Mouse (Mus musculus): ENCODE results near the gene Tnip2. TPM values are rescaled to one million over a fixed set of nuclear protein-coding genes. Genes with fewer than 3 reads are reported as not detected.

Gene Tnip2
- polyA plus RNA-seq, 1 experiment from 2014 or later = 3.6 TPM

DNA sequence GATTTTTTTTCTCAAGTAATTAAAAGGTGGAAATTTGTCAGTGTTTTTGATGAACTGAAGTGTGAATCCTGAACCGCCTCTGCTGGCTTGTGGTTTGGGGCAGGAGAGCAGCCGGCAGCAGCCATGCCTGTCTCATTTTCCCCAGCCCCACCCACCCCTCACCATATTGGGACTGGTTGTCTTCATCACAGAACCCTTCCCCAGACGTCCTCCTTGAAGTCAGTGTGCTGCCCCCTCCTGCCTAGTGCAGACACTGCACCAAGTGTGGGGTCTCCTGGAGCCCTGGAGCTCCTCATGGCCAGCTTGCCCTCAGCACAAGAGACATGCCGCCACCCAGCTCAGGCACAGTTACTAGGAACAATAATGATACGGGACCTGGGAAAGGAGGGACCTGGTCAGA is 24.7 kb upstream of the Tnip2 start:
- H3K4me1 ChIP-seq (ENCODE audit: control insufficient read depth, insufficient read depth, low read length) = no peaks in the 10 kb centered on the region
- no peaks in the 10 kb centered on the region for H3K36me3 ChIP-seq (ENCODE audit: control insufficient read depth, insufficient read depth, low read length)
- H3K4me2 ChIP-seq (ENCODE audit: low read length) = no peak overlapping the region
- H3K27ac ChIP-seq (ENCODE audit: low read depth, low read length) = no peak overlapping the region
- WGBS = 37% methylated on average over 5 of the region's 5 CpGs
- no peak overlapping the region for H3K9ac ChIP-seq (ENCODE audit: low read length)
- no peak for DNase-seq (ENCODE audit: low spot score)
- no peak overlapping the region for H3K4me3 ChIP-seq (ENCODE audit: low read depth, low read length)
- H3K27me3 ChIP-seq (replicated peaks; ENCODE audit: control insufficient read depth, insufficient read depth, low read length) = no peaks in the 10 kb centered on the region
- H3K9me3 ChIP-seq (replicated peaks; ENCODE audit: control insufficient read depth, low read length) = no peaks in the 10 kb centered on the region
- no peak for ATAC-seq

DNA sequence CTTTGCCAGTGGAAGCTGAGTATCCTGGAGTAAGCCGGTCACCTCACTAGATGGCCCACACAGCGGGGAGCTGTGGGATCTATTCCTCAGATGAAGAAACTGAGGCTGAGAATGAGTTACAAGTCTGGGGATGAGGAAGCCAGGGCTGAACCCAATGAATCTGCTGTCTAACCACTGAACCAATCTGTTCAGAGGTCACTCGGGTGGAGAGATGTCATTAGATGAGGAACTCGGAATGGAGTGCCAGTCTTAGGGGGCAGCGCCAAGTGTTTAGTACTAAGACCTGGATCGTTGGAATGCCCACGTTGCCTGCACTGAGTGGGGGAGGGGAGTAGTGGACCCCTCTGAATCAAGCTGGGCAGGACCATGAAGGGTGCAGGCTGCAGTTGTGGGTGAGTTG is 24.3 kb upstream of the Tnip2 start:
- no peak for ATAC-seq
- no peaks in the 10 kb centered on the region for H3K4me1 ChIP-seq (ENCODE audit: control insufficient read depth, insufficient read depth, low read length)
- H3K9ac ChIP-seq (ENCODE audit: low read length) = no peak overlapping the region
- H3K36me3 ChIP-seq (ENCODE audit: control insufficient read depth, insufficient read depth, low read length) = no peaks in the 10 kb centered on the region
- no peaks in the 10 kb centered on the region for H3K27me3 ChIP-seq (replicated peaks; ENCODE audit: control insufficient read depth, insufficient read depth, low read length)
- H3K9me3 ChIP-seq (replicated peaks; ENCODE audit: control insufficient read depth, low read length) = no peaks in the 10 kb centered on the region
- 78% methylated on average over 7 of the region's 7 CpGs for WGBS
- no peak overlapping the region for H3K27ac ChIP-seq (ENCODE audit: low read depth, low read length)
- no peak overlapping the region for H3K4me3 ChIP-seq (ENCODE audit: low read depth, low read length)
- DNase-seq (ENCODE audit: low spot score) = no peak
- H3K4me2 ChIP-seq (ENCODE audit: low read length) = no peak overlapping the region

DNA sequence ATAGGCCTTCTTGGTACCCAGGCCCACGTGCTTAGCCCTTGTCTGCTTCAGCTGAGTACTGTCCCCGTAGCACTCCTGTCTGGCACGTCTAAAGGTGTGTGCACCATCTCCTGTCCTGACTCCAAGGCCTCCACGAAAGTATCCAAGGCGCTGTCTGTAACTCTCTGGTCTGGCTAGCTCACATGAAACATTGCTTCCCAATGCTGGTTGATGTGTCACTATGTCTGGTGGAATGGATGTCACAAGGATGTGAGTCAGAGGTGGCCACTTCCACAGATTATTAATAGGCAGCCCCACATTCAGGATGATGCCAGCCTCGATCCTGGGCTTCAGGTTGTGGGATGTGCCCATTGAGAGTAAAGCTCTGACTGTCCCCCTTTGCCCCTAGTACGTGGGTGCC is 22.0 kb upstream of the Tnip2 start:
- Histone ChIP-seq H3K27me3 (replicated peaks; ENCODE audit: control insufficient read depth, insufficient read depth, low read length) (no peaks in the 10 kb centered on the region), H3K36me3 (ENCODE audit: control insufficient read depth, insufficient read depth, low read length) (no peaks in the 10 kb centered on the region), H3K27ac (ENCODE audit: low read depth, low read length) (no peak overlapping the region), H3K4me3 (ENCODE audit: low read depth, low read length) (no peak overlapping the region), H3K9me3 (replicated peaks; ENCODE audit: control insufficient read depth, low read length) (no peaks in the 10 kb centered on the region), H3K9ac (ENCODE audit: low read length) (no peak overlapping the region), H3K4me1 (ENCODE audit: control insufficient read depth, insufficient read depth, low read length) (no peaks in the 10 kb centered on the region), H3K4me2 (ENCODE audit: low read length) (no peak overlapping the region)
- WGBS = 81% methylated on average over 7 of the region's 7 CpGs
- no peak for ATAC-seq
- no peak for DNase-seq (ENCODE audit: low spot score)

DNA sequence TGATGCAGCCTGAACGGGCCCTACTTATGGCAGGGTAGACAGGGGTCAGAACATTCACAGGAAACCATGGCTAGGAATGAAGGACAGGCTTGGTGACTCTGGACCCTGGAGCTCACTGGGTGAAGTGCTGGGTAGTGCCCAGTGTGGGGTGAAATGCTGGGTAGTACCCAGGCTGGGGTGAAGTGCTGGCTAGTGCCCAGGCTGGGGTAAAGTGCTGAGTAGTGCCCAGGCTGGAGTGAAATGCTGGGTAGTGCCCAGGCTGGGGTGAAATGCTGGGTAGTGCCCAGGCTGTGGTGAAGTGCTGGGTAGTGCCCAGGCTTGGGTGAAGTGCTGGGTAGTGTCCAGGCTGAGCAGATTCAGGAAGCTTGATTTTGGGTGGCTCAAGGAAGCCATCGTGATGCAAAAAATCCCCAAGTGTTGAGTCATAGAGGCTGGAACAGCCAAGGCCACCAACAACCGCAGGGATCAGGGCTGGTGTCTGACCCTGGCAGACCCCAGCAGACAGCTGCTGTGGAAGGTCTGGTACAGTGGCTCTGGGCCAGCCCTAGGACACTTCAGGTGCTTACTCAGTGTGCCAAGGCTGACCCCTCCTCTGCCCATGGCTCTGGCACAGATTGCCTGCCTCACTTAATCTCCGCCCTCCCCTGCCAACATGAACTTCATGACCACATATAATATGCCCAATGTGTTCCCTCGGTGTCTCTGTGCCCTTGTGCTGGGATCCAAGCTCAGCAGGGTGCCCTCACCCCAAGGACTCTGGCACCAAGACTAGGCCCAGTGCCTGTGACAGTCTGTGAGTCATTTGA is 21.2 kb upstream of the Tnip2 start:
- Histone ChIP-seq H3K9me3 (replicated peaks; ENCODE audit: control insufficient read depth, low read length) (no peaks in the 10 kb centered on the region), H3K4me3 (ENCODE audit: low read depth, low read length) (no peak overlapping the region), H3K27me3 (replicated peaks; ENCODE audit: control insufficient read depth, insufficient read depth, low read length) (no peaks in the 10 kb centered on the region), H3K27ac (ENCODE audit: low read depth, low read length) (no peak overlapping the region), H3K36me3 (ENCODE audit: control insufficient read depth, insufficient read depth, low read length) (no peaks in the 10 kb centered on the region), H3K4me2 (ENCODE audit: low read length) (no peak overlapping the region), H3K9ac (ENCODE audit: low read length) (no peak overlapping the region), H3K4me1 (ENCODE audit: control insufficient read depth, insufficient read depth, low read length) (no peaks in the 10 kb centered on the region)
- DNase-seq (ENCODE audit: low spot score) = no peak
- no peak for ATAC-seq
- WGBS = 86% methylated on average over 5 of the region's 5 CpGs

DNA sequence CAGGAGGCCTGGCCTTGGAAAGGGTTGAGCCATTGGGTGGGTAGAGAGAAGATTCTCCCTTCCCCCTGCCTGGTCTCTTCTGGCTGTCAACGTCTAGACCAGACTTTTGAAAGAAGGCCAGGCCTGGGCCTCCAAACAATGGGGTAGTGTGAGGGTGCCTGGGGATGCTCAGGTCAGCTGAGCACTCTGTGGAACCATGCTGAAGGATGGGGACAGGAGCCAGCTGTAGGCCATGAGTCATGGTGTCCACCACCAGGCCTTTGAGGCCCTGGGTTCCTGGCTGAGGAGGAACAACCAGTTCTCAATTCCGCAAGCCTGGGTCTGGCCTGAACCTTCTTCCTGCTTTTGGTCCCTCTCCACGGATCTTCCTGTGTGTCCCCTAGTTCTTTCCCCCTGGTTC is 20.0 kb upstream of the Tnip2 start:
- Histone ChIP-seq H3K9ac (ENCODE audit: low read length) (no peak overlapping the region), H3K4me2 (ENCODE audit: low read length) (no peak overlapping the region), H3K27ac (ENCODE audit: low read depth, low read length) (no peak overlapping the region), H3K27me3 (replicated peaks; ENCODE audit: control insufficient read depth, insufficient read depth, low read length) (no peaks in the 10 kb centered on the region), H3K4me1 (ENCODE audit: control insufficient read depth, insufficient read depth, low read length) (no peaks in the 10 kb centered on the region), H3K36me3 (ENCODE audit: control insufficient read depth, insufficient read depth, low read length) (no peaks in the 10 kb centered on the region), H3K4me3 (ENCODE audit: low read depth, low read length) (no peak overlapping the region), H3K9me3 (replicated peaks; ENCODE audit: control insufficient read depth, low read length) (no peaks in the 10 kb centered on the region)
- 79% methylated on average over 3 of the region's 3 CpGs for WGBS
- DNase-seq (ENCODE audit: low spot score) (no peak), ATAC-seq (no peak)

DNA sequence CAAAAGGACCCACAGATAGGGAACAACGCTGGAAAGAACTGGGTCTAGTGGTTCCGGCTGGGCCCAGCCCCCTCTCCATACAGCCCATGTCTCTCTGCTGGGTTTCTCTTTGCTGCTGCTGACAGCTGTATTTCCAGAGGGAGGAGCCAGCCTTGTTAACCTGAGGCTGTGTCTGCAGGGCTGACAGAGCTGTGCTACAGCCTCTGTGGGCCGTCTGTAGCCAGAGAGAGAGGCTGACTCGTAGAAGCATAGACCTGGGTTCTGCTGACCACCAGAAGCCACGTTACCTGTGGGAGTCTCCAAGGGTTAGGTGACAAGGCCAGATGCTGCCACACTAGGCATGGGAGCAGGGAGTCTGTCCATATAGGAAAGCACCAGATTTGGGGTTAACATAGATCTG is 19.3 kb upstream of the Tnip2 start:
- Histone ChIP-seq H3K4me1 (ENCODE audit: control insufficient read depth, insufficient read depth, low read length) (no peaks in the 10 kb centered on the region), H3K27ac (ENCODE audit: low read depth, low read length) (no peak overlapping the region), H3K9ac (ENCODE audit: low read length) (no peak overlapping the region), H3K36me3 (ENCODE audit: control insufficient read depth, insufficient read depth, low read length) (no peaks in the 10 kb centered on the region), H3K9me3 (replicated peaks; ENCODE audit: control insufficient read depth, low read length) (no peaks in the 10 kb centered on the region), H3K27me3 (replicated peaks; ENCODE audit: control insufficient read depth, insufficient read depth, low read length) (no peaks in the 10 kb centered on the region), H3K4me2 (ENCODE audit: low read length) (no peak overlapping the region), H3K4me3 (ENCODE audit: low read depth, low read length) (no peak overlapping the region)
- DNase-seq (ENCODE audit: low spot score) (no peak), ATAC-seq (no peak)
- 74% methylated on average over 5 of the region's 5 CpGs for WGBS

DNA sequence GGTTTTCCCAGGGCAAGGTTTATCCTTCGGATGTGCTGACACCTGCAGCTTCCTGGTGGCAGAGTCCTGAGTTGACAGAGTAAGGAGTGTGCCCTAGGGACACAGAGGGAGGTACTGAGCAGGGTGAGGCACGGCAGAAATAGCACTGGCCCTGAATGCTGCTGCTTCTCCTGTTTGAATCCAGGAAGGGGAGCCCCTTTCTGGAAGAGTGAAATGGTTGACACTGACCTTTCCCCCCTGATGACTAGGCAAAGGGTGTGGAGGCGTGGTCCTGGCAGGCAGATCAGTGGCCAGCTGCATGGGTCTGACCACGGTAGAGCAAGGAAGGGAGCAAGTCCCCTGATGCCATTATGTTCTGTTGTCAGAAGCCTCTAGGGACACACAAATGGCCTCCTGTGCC is 16.9 kb upstream of the Tnip2 start:
- no peak overlapping the region for H3K9ac ChIP-seq (ENCODE audit: low read length)
- WGBS = 60% methylated on average over 4 of the region's 4 CpGs

DNA sequence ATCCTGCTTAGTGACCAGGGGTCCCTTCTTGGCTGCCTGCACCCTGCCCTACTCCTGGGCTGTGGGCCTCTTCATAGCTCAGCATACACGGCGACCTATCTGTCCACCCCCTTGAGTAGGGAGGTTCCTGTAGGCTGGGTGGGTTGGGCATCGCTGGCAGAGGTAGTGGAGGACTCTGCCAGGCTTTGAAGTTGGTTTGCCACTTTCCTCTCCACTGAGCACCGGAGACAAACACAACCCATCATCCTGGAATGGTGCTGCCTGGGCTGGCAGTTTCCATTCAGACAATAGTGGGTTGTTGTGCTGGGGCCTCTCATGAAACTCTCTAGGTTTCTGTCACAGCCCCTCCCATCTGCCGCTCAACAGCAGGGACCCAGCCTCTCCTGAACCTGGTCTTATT is 16.3 kb upstream of the Tnip2 start:
- no peak overlapping the region for H3K9ac ChIP-seq (ENCODE audit: low read length)
- DNase-seq (ENCODE audit: low spot score) (peak; percentile 7), ATAC-seq (no peak)
- 59% methylated on average over 5 of the region's 5 CpGs for WGBS
- no peaks in the 10 kb centered on the region for H3K27me3 ChIP-seq (replicated peaks; ENCODE audit: control insufficient read depth, insufficient read depth, low read length)
- H3K27ac ChIP-seq (ENCODE audit: low read depth, low read length) = no peak overlapping the region
- no peak overlapping the region for H3K4me2 ChIP-seq (ENCODE audit: low read length)
- no peak overlapping the region for H3K4me3 ChIP-seq (ENCODE audit: low read depth, low read length)
- no peaks in the 10 kb centered on the region for H3K36me3 ChIP-seq (ENCODE audit: control insufficient read depth, insufficient read depth, low read length)
- H3K9me3 ChIP-seq (replicated peaks; ENCODE audit: control insufficient read depth, low read length) = no peaks in the 10 kb centered on the region
- H3K4me1 ChIP-seq (ENCODE audit: control insufficient read depth, insufficient read depth, low read length) = no peaks in the 10 kb centered on the region

More for the DNA sequence above, 16.9 kb upstream of the Tnip2 start:
- H3K4me2 ChIP-seq (ENCODE audit: low read length) = no peak overlapping the region
- no peak overlapping the region for H3K4me3 ChIP-seq (ENCODE audit: low read depth, low read length)
- H3K36me3 ChIP-seq (ENCODE audit: control insufficient read depth, insufficient read depth, low read length) = no peaks in the 10 kb centered on the region
- DNase-seq (ENCODE audit: low spot score) (no peak), ATAC-seq (no peak)
- H3K27ac ChIP-seq (ENCODE audit: low read depth, low read length) = no peak overlapping the region
- H3K9me3 ChIP-seq (replicated peaks; ENCODE audit: control insufficient read depth, low read length) = no peaks in the 10 kb centered on the region
- no peaks in the 10 kb centered on the region for H3K27me3 ChIP-seq (replicated peaks; ENCODE audit: control insufficient read depth, insufficient read depth, low read length)
- H3K4me1 ChIP-seq (ENCODE audit: control insufficient read depth, insufficient read depth, low read length) = no peaks in the 10 kb centered on the region

DNA sequence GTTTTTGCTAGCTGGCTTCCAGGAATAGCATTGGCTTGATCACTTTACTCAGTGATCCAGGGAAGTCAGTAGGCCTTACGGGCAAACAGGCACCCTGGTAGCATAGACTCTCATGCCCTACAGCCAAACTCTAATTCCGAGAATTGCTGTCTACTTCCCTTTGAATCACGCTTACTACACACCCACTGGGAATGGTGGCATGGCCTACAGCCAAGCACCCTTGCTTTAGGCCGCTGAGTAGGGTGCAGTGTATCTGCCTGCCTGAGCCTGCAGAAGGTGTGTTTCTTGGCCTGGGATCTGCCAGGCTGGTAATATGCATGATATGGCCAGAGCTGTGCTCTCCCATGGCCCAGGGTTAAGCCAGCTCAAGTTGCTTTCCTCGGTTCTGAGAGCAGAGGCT is 14.9 kb upstream of the Tnip2 start:
- Histone ChIP-seq H3K4me3 (ENCODE audit: low read depth, low read length) (no peak overlapping the region), H3K4me2 (ENCODE audit: low read length) (no peak overlapping the region), H3K9me3 (replicated peaks; ENCODE audit: control insufficient read depth, low read length) (no peaks in the 10 kb centered on the region), H3K27me3 (replicated peaks; ENCODE audit: control insufficient read depth, insufficient read depth, low read length) (no peaks in the 10 kb centered on the region), H3K4me1 (ENCODE audit: control insufficient read depth, insufficient read depth, low read length) (no peaks in the 10 kb centered on the region), H3K27ac (ENCODE audit: low read depth, low read length) (no peak overlapping the region), H3K9ac (ENCODE audit: low read length) (no peak overlapping the region), H3K36me3 (ENCODE audit: control insufficient read depth, insufficient read depth, low read length) (no peaks in the 10 kb centered on the region)
- 88% methylated on average over 5 of the region's 5 CpGs for WGBS
- ATAC-seq (no peak), DNase-seq (ENCODE audit: low spot score) (no peak)
